Comparison of ENCODE assay signal across 16 mouse cellular contexts in genomic region chr16:15360825-15361224, GRCm38 (mm10). TPM values are rescaled to one million over a fixed set of nuclear protein-coding genes. Genes with fewer than 3 reads are reported as not detected.
"Had no signal": no experiment of that assay in that cellular context is flagged by ENCODE, and none has a peak within 500 bp of the region (broad histone marks: within the 10 kb centered on the region; RNA-seq: fewer than 3 reads in every experiment).

No protein-coding gene starts in this region.

- DNase-seq: lung, adult 18-20 months; lung, embryonic 14.5 days; lung, postnatal 10 days; lung, postnatal 36 days; midbrain, embryonic 14.5 days; retina, postnatal 1 day; right cerebral cortex, adult 18-20 months; right cerebral cortex, postnatal 25 days; right cerebral cortex, postnatal 4 days; spleen, adult 18-20 months; thymus, adult 18-20 months; thymus, postnatal 14 days; thymus, postnatal 36 days had no signal

- ATAC-seq: midbrain, embryonic 16.5 days had no signal

RNA-seq across cellular contexts. Expression of gene Gm21897, which starts 43.6 kb away (rescaled TPM):
- total RNA-seq: megakaryocyte progenitor cell, adult 5-6 weeks; megakaryocyte-erythroid progenitor cell, adult 5-6 weeks had no signal
